Mouse (Mus musculus) T-helper 17 cell (primary cell): ENCODE results near the gene Gpr153.

Experiments
- in situ Hi-C, 2 experiments: fragments of 300-600 bp; cut with MboI, MseI; formaldehyde crosslinking; loops; 1 replicate in 1 of 2; 2 replicates in 1 of 2; pipeline ENCODE4 v1.15.1; 2025; ENCODE audit warnings: high pct_unique_total_duplicates in 2 of 2

Gpr153 gene

DNA sequence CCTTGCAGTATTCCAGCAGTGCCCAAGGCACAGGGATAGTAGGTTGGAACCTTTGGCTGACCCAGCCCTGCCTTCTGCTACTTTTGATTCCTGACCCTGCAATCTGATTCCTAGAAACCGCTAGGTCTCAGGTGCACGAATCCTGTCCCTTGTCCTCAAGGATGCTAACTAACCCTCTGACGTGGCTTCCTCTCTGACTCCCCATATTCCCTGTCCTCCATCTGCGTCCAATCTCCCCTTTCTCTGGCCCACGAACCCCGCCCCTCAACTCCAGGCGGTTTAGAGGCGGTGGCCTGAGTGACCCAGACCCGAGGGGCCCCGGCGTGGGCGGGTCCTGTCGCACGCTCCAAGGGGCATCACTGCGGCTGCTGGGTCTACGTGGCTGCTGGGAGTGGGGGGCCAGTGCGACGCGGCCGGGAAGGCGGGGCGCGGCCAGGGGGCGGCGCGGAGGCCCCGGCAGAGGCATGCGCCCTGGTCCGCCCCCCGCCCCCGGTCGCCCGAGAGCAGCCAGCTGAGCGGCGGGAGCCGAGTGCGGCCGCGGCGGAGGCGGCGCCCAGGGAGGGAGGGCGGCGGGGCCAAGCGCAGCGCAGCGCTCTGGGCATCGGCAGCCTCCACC is at the start of gene Gpr153:
TSS of gene Gpr153 (plus strand) at position 612 of the 616 bp plus-strand sequence.
- in situ Hi-C loops, result loop anchor here in 1 of 2 experiments (10.0 kb wide), 1 partner anchor 1871 kb away; the partner anchor contains the start of genes Trp73 and Wrap73

GRCm38 (mm10) chr4:152226901-152227486 is 47.0 kb upstream of the Gpr153 start:
- in situ Hi-C loops, result loop anchor here in 1 of 2 experiments (5.0 to 25.0 kb wide), 2 partner anchors 55 to 1260 kb away; partner anchors contain the start of gene Ajap1

DNA sequence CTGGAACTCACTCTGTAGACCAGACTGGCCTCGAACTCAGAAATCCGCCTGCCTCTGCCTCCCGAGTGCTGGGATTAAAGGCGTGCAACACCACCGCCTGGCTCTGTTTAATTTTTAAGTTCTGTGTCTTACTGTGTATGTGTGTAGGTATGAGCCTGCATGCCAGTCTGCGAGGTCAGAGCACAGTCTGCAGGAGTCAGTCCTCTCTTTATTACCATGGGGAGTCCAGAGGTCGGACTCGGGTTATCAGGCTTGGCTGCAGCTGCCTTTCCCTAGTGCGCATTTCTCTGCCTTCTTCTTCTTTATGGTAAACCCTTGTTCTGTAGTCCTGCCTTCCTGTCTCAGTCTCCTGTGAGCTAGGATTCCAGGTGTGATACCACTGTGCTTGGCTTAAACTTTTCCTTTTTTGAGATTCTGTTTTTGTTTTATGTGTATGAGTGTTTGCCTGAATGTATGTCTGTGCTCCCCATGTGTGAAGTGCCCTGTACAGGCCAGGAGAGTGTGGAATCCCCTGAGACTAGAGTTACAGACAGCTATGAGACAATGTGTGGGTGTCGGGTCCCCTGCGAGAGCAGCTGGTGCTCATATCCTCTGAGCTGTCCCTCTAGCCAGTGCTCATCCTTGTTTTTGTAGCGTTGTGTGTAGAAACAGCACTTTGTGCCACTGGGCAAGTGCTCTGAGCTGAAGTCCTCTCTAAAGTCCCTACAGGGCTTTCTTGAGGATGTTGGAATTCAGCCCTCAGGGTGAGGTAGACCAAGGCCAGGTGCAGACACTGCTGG is 46.1 kb upstream of the Gpr153 start:
- in situ Hi-C loops, result loop anchor here in 1 of 2 experiments (5.0 to 25.0 kb wide), 2 partner anchors 54 to 1259 kb away; partner anchors contain the start of gene Ajap1

- in situ Hi-C loops, result loop anchor here in 1 of 2 experiments (25.0 kb wide), 1 partner anchor 1257 kb away; the partner anchor contains the start of gene Ajap1
Observed at GRCm38 (mm10) chr4:152230331-152230730, 43.7 kb upstream of the Gpr153 start.

- in situ Hi-C loops, result loop anchor here in 1 of 2 experiments (25.0 kb wide), 1 partner anchor 1256 kb away; the partner anchor contains the start of gene Ajap1
Observed at GRCm38 (mm10) chr4:152231326-152231725, 42.7 kb upstream of the Gpr153 start.

GRCm38 (mm10) chr4:152232411-152232903 is 41.6 kb upstream of the Gpr153 start:
- in situ Hi-C loops, result loop anchor here in 1 of 2 experiments (25.0 kb wide), 1 partner anchor 1255 kb away; the partner anchor contains the start of gene Ajap1

GRCm38 (mm10) chr4:152239974-152240373 is 34.1 kb upstream of the Gpr153 start:
- in situ Hi-C loops, result loop anchor here in 1 of 2 experiments (25.0 kb wide), 1 partner anchor 1247 kb away; the partner anchor contains the start of gene Ajap1

DNA sequence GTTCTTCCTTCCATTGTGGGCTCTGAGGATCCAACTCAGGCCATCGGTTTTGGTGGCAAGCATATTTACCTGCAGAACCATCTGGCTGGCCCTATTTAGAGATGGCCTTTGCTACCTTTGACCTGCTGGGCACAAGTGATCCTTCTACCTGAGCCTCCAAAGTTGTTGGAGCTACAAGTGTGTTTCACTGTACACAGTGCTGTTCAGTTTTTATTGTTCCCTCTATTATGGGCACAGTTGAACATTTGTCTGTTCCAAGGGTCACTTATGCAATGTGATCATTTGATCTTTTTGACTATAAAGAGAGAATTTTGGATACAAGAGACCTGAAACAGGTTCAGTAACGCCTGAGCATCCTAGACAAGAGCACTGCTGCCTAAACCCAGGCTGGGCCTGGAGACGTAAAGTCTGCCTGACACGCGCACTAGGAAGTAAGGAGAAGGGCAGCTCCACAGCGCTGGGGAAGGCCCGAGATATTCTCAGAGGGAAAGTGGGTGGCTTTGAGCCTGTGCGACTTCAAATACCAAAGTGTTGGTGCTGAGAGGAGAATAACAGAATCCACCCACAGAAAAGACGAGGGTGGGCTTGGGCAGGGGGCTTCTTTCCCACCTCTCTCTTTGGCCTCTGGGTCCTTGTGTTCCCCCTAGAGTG is 30.7 kb upstream of the Gpr153 start:
- in situ Hi-C loops, result loop anchor here in 1 of 2 experiments (25.0 kb wide), 1 partner anchor 1244 kb away; the partner anchor contains the start of gene Ajap1

DNA sequence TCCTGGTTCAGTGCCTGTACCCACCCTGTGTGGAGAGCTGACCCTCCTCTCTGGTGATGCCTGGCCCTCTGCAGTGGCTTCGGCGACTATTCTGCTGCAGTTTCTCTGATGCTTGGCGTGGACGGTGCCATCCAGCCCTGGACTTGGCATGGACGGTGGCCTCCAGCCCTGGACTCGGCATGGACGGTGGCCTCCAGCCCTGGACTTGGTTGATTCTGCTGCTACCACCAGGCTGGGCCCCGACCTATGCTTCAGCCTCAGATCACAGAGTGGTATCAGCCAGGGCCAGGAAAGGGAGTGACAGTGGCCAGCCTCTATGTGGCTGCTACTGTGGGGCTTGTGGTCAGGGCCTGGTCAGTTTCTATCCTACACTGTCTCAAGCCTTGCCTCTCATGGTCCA is 30.1 kb upstream of the Gpr153 start:
- in situ Hi-C loops, result loop anchor here in 1 of 2 experiments (25.0 kb wide), 1 partner anchor 1243 kb away; the partner anchor contains the start of gene Ajap1

- in situ Hi-C loops, result loop anchor here in 1 of 2 experiments (25.0 kb wide), 1 partner anchor 1242 kb away; the partner anchor contains the start of gene Ajap1
Observed at GRCm38 (mm10) chr4:152244545-152245522, 29.2 kb upstream of the Gpr153 start.

DNA sequence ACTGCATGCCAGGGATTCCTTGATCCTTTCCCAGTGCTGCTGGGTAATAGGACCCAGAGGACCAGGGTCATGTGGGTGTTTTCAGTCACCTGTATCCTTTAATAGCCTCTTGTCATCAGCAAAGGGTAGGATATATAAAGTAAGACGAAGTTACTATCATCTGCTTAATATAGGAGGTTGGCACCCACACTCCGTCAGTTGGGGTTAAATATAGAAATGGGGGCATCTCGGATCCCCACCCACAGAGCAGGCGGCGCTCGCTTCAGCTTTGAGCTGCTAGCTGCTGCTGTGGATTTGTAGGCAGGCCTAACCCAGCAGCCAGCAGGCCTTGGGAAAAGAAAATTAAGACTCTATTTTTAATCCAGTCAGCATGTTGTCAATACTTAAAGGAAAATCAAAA is 28.0 kb upstream of the Gpr153 start:
- in situ Hi-C loops, result loop anchor here in 1 of 2 experiments (25.0 kb wide), 1 partner anchor 1241 kb away; the partner anchor contains the start of gene Ajap1

GRCm38 (mm10) chr4:152247195-152247594 is 26.8 kb upstream of the Gpr153 start:
- in situ Hi-C loops, result loop anchor here in 1 of 2 experiments (25.0 kb wide), 1 partner anchor 1240 kb away; the partner anchor contains the start of gene Ajap1

DNA sequence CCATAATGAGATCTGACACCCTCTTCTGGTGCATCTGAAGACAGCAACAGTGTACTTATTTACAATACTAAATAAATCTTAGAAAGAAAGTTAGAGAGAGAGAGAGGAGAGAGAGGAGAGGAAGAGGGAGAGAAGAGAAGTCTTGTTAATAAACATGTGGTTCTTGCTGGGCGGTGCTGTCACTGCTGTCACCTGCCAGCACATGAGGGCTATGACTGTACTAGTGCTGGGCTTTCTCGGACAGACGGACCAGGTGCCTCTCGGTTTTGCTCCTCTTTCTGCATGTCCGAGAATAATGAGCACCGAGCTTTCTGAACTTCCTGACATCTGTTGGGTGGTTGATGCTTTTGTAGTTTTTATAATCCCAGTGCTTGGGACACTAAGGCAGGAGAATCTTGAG is 23.4 kb upstream of the Gpr153 start:
- in situ Hi-C loops, result no loop called here

- in situ Hi-C loops, result no loop called here
Observed at GRCm38 (mm10) chr4:152253183-152253759, 20.8 kb upstream of the Gpr153 start.

- in situ Hi-C loops, result no loop called here
Observed at GRCm38 (mm10) chr4:152257070-152257469, 17.0 kb upstream of the Gpr153 start.

DNA sequence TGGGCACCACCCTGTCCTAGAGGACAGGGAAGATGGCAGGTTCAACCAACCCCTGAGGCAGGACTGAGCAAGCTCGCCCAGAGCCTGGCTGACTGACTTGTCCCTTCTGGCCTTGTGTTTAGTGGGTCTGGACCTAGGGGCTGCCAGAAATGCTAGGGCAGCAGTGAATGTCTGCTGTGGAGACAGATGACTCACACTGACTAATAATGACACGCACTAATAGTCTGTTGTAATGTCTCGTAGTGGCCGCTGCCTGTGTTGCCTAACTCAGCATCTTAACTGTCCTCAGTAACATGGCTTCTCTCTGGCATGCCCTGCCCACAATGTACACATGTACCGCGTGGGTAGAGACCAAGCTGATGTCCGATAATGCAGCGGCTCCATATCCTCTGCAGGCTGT is 13.6 kb upstream of the Gpr153 start:
- in situ Hi-C loops, result loop anchor here in 1 of 2 experiments (5.0 kb wide), 1 partner anchor 48 kb away; no protein-coding TSS in a partner anchor

GRCm38 (mm10) chr4:152262187-152262586 is 11.8 kb upstream of the Gpr153 start:
- in situ Hi-C loops, result loop anchor here in 1 of 2 experiments (5.0 kb wide), 1 partner anchor 50 kb away; no protein-coding TSS in a partner anchor

- in situ Hi-C loops, result loop anchor here in 1 of 2 experiments (5.0 kb wide), 1 partner anchor 51 kb away; no protein-coding TSS in a partner anchor
Observed at GRCm38 (mm10) chr4:152263089-152263488, 10.9 kb upstream of the Gpr153 start.
